Mouse (Mus musculus): ENCODE results near the gene Lexm. TPM values are rescaled to one million over a fixed set of nuclear protein-coding genes. Genes with fewer than 3 reads are reported as not detected.

Lexm gene
- total and polyA plus RNA-seq, 3 experiments = 0.19 to 0.21 TPM; not detected in 1

- Histone ChIP-seq H3K4me2 (ENCODE audit: insufficient read depth, low read depth, poor library complexity, severe bottlenecking) (no peak overlapping the region), H3K4me1 (ENCODE audit: control insufficient read depth in 1 of 2, insufficient read depth in 2 of 2) (peaks cover 0 to 8% of the 10 kb centered on the region in 2 experiments; a peak in 1 of 4 replicates), H3K27ac (ENCODE audit: insufficient read depth, low read depth) (no peak overlapping the region), H3K9me3 (replicated peaks; ENCODE audit: low read length) (no peaks in the 10 kb centered on the region), H3K79me2 (replicated peaks; ENCODE audit: control insufficient read depth, extremely low read depth, insufficient read depth, poor library complexity, severe bottlenecking) (no peaks in the 10 kb centered on the region), H3K36me3 (replicated peaks in 1 of 2; ENCODE audit: control insufficient read depth in 1 of 2, insufficient read depth in 1 of 2, low read length in 1 of 2) (no peaks in the 10 kb centered on the region), H3K9ac (ENCODE audit: insufficient read depth, low read depth) (no peak overlapping the region), H3K27me3 (replicated peaks) (peaks cover 5% of the 10 kb centered on the region), H3K4me3 (replicated peaks in 1 of 3; ENCODE audit: low read depth in 2 of 3, low read length in 2 of 3, poor library complexity in 1 of 3) (no peak overlapping the region)
- no peak for TF ChIP-seq SMC3 (IDR thresholded peaks at IDR 0.05; ENCODE audit: low read depth, low read length)
- TF ChIP-seq NELFE (IDR thresholded peaks at IDR 0.05; ENCODE audit: low read depth, low read length) = no peak
- TF ChIP-seq BHLHE40 (IDR thresholded peaks at IDR 0.05; ENCODE audit: low read depth, low read length) = no peak
- no peak for DNase-seq (ENCODE audit: extremely low read depth)
- dilution Hi-C loops (cut with MboI; ENCODE audit: extremely low pct_ligation_motif_present, extremely low pct_unique_long_range_greater_than_20kb, low sequenced_read_pairs) (no loop called here), in situ Hi-C loops (cut with MboI; ENCODE audit: low pct_ligation_motif_present, low pct_unique_long_range_greater_than_20kb, low sequenced_read_pairs) (no loop called here)
Measured at GRCm38 (mm10) chr4:106545817-106546373, 71.1 kb downstream of the Lexm start.

- H3K27ac ChIP-seq (ENCODE audit: insufficient read depth, low read depth) = no peak overlapping the region
- no peaks in the 10 kb centered on the region for H3K9me3 ChIP-seq (replicated peaks; ENCODE audit: low read length)
- TF ChIP-seq RCOR1 (conservative IDR thresholded peaks at IDR 0.05; ENCODE audit: low read depth, low read length) = no peak
- no peak for TF ChIP-seq ZMIZ1 (IDR thresholded peaks at IDR 0.05; ENCODE audit: low read depth, low read length)
- no peak for TF ChIP-seq ELF1 (IDR thresholded peaks at IDR 0.05; ENCODE audit: low read depth, low read length)
- TF ChIP-seq ZNF384 (IDR thresholded peaks at IDR 0.05; ENCODE audit: low read depth, low read length) = no peak
- no peak for TF ChIP-seq JUND (conservative IDR thresholded peaks at IDR 0.05; ENCODE audit: low read depth, low read length)
- no peak for TF ChIP-seq POLR2A (IDR thresholded peaks at IDR 0.05; ENCODE audit: low read depth, low read length)
- TF ChIP-seq EP300 (IDR thresholded peaks at IDR 0.05; ENCODE audit: low read length) = no peak
- TF ChIP-seq KAT2A (IDR thresholded peaks at IDR 0.05; ENCODE audit: insufficient replicate concordance, low read length) = no peak
- TF ChIP-seq ZKSCAN1 (IDR thresholded peaks at IDR 0.05; ENCODE audit: borderline replicate concordance, low read depth, low read length) = no peak
- TF ChIP-seq NELFE (IDR thresholded peaks at IDR 0.05; ENCODE audit: low read depth, low read length) = no peak
- no peak for TF ChIP-seq BHLHE40 (IDR thresholded peaks at IDR 0.05; ENCODE audit: low read depth, low read length)
- TF ChIP-seq USF1 (IDR thresholded peaks at IDR 0.05; ENCODE audit: low read depth, low read length) = no peak
- TF ChIP-seq CHD2 (IDR thresholded peaks at IDR 0.05; ENCODE audit: low read length) = no peak
- no peak for TF ChIP-seq E2F4 (IDR thresholded peaks at IDR 0.05; ENCODE audit: insufficient replicate concordance, low read depth, low read length)
- TF ChIP-seq USF2 (conservative IDR thresholded peaks at IDR 0.05; ENCODE audit: low read depth, low read length) = no peak
- no peak for TF ChIP-seq CTCF (conservative IDR thresholded peaks at IDR 0.05 in 1 of 2, IDR thresholded peaks at IDR 0.05 in 1 of 2; ENCODE audit: low read depth in 2 of 2, low read length in 2 of 2)
- TF ChIP-seq MAX (IDR thresholded peaks at IDR 0.05; ENCODE audit: low read length) = no peak
- TF ChIP-seq TBP (conservative IDR thresholded peaks at IDR 0.05; ENCODE audit: low read depth, low read length) = no peak
- H3K27me3 ChIP-seq (replicated peaks) = peaks cover 5% of the 10 kb centered on the region
- DNase-seq (ENCODE audit: extremely low read depth) = no peak
- no peak overlapping the region for H3K9ac ChIP-seq (ENCODE audit: insufficient read depth, low read depth)
- no peak overlapping the region for H3K4me2 ChIP-seq (ENCODE audit: insufficient read depth, low read depth, poor library complexity, severe bottlenecking)
- H3K36me3 ChIP-seq (replicated peaks in 1 of 2; ENCODE audit: control insufficient read depth in 1 of 2, insufficient read depth in 1 of 2, low read length in 1 of 2) = no peaks in the 10 kb centered on the region
- no peaks in the 10 kb centered on the region for H3K79me2 ChIP-seq (replicated peaks; ENCODE audit: control insufficient read depth, extremely low read depth, insufficient read depth, poor library complexity, severe bottlenecking)
- dilution Hi-C loops (cut with MboI; ENCODE audit: extremely low pct_ligation_motif_present, extremely low pct_unique_long_range_greater_than_20kb, low sequenced_read_pairs) (no loop called here), in situ Hi-C loops (cut with MboI; ENCODE audit: low pct_ligation_motif_present, low pct_unique_long_range_greater_than_20kb, low sequenced_read_pairs) (no loop called here)
- peaks cover 5 to 8% of the 10 kb centered on the region in 2 experiments; a peak in 2 of 4 replicates for H3K4me1 ChIP-seq (ENCODE audit: control insufficient read depth in 1 of 2, insufficient read depth in 2 of 2)
- no peak overlapping the region for H3K4me3 ChIP-seq (replicated peaks in 1 of 3; ENCODE audit: low read depth in 2 of 3, low read length in 2 of 3, poor library complexity in 1 of 3)
Measured at GRCm38 (mm10) chr4:106542211-106542610, 74.8 kb downstream of the Lexm start.
